Mouse (Mus musculus): ENCODE data around the gene Wdr31. TPM values are rescaled to one million over a fixed set of nuclear protein-coding genes. Genes with fewer than 3 reads are reported as not detected.
A peak's percentile ranks its signal among the peaks of the same experiment; 100 is the strongest.

Wdr31 gene
- polyA plus RNA-seq, 1 experiment from 2014 or later = 13.8 TPM

- Histone ChIP-seq H3K4me1 (replicated peaks; ENCODE audit: control insufficient read depth, insufficient read depth, low read length) (peaks cover 11% of the 10 kb centered on the region), H3K9ac (replicated peaks; ENCODE audit: low read depth, low read length) (no peak overlapping the region)
- 88% methylated on average over 3 of the region's 3 CpGs for WGBS
These were observed 44.8 kb upstream of the Wdr31 start for GRCm38 (mm10) chr4:62515490-62515889.

DNA sequence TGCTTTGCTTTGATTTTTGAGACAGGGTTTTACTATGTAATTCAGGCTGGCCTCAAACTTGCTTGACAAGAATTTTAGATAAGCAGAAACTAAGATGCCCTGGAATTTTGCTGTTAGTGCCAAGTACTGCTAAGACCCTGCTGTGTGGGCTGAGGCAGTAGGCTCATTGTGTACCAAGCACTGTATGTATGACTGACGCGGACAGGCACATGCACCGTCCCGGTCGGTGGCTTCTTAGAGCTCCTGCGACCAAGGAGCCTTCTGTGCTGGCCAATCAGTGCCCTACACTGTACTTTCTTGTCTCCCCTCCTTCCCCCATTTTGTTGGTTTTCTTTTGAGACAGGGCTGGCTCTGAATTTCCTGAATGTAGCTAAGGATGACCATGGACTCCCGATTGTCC lies 44.3 kb upstream of the Wdr31 start:
- no peak for ATAC-seq
- Histone ChIP-seq H3K27ac (ENCODE audit: low read length) (no peak overlapping the region), H3K9ac (replicated peaks; ENCODE audit: low read depth, low read length) (no peak overlapping the region), H3K9me3 (ENCODE audit: control insufficient read depth, low read length) (no peaks in the 10 kb centered on the region), H3K36me3 (ENCODE audit: control insufficient read depth, insufficient read depth) (peaks cover 16% of the 10 kb centered on the region), H3K4me2 (ENCODE audit: low read length) (no peak overlapping the region), H3K4me1 (replicated peaks; ENCODE audit: control insufficient read depth, insufficient read depth, low read length) (peaks cover 11% of the 10 kb centered on the region), H3K4me3 (replicated peaks; ENCODE audit: low read length) (no peak overlapping the region), H3K27me3 (replicated peaks; ENCODE audit: control insufficient read depth, insufficient read depth, low read length) (no peaks in the 10 kb centered on the region)
- 86% methylated on average over 7 of the region's 7 CpGs for WGBS

More at GRCm38 (mm10) chr4:62515490-62515889, 44.8 kb upstream of the Wdr31 start:
- no peaks in the 10 kb centered on the region for H3K9me3 ChIP-seq (ENCODE audit: control insufficient read depth, low read length)
- no peak overlapping the region for H3K27ac ChIP-seq (ENCODE audit: low read length)
- no peak for ATAC-seq
- H3K36me3 ChIP-seq (ENCODE audit: control insufficient read depth, insufficient read depth) = peaks cover 12% of the 10 kb centered on the region
- H3K4me3 ChIP-seq (replicated peaks; ENCODE audit: low read length) = no peak overlapping the region
- no peaks in the 10 kb centered on the region for H3K27me3 ChIP-seq (replicated peaks; ENCODE audit: control insufficient read depth, insufficient read depth, low read length)
- H3K4me2 ChIP-seq (ENCODE audit: low read length) = no peak overlapping the region

DNA sequence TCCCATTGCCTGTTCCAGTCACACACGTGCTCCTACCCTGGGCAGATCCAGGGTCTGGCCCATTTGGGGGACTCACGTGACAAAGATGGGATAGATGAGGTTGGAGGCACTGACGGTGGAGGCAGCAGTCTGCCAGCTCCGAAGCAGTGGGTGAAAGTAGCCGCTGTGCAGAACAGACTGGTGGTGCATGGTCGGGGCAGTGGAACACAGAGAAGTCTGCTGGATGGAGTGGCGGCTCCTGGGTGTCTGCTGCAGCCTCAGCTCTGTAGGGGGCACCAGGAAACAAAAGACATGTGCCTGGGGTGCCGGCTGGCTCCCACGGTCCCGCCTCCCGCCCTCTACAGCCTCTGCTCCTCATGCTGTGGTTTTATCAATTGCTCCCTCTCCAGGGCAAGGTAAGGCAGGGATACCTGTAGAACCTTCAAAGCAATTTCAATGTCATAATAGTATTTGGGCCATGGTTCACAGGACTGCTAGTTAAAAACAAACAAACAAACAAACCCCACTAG lies 43.4 kb upstream of the Wdr31 start:
- no peak overlapping the region for H3K27ac ChIP-seq (ENCODE audit: low read length)

GRCm38 (mm10) chr4:62509946-62510345 lies 39.2 kb upstream of the Wdr31 start:
- Histone ChIP-seq H3K9ac (replicated peaks; ENCODE audit: low read depth, low read length) (no peak overlapping the region), H3K36me3 (ENCODE audit: control insufficient read depth, insufficient read depth) (peaks cover 33% of the 10 kb centered on the region)
- no peak for ATAC-seq

More for the DNA sequence above, 43.4 kb upstream of the Wdr31 start:
- WGBS = 49% methylated on average over 11 of the region's 11 CpGs
- peaks cover 8% of the 10 kb centered on the region for H3K4me1 ChIP-seq (replicated peaks; ENCODE audit: control insufficient read depth, insufficient read depth, low read length)
- peaks cover 22% of the 10 kb centered on the region for H3K36me3 ChIP-seq (ENCODE audit: control insufficient read depth, insufficient read depth)
- ATAC-seq = no peak
- no peaks in the 10 kb centered on the region for H3K9me3 ChIP-seq (ENCODE audit: control insufficient read depth, low read length)
- H3K4me3 ChIP-seq (replicated peaks; ENCODE audit: low read length) = no peak overlapping the region
- no peak overlapping the region for H3K9ac ChIP-seq (replicated peaks; ENCODE audit: low read depth, low read length)
- no peak overlapping the region for H3K4me2 ChIP-seq (ENCODE audit: low read length)
- no peaks in the 10 kb centered on the region for H3K27me3 ChIP-seq (replicated peaks; ENCODE audit: control insufficient read depth, insufficient read depth, low read length)

GRCm38 (mm10) chr4:62508839-62509238 lies 38.1 kb upstream of the Wdr31 start:
- Histone ChIP-seq H3K9me3 (ENCODE audit: control insufficient read depth, low read length) (no peaks in the 10 kb centered on the region), H3K9ac (replicated peaks; ENCODE audit: low read depth, low read length) (no peak overlapping the region), H3K4me2 (ENCODE audit: low read length) (no peak overlapping the region), H3K4me3 (replicated peaks; ENCODE audit: low read length) (no peak overlapping the region), H3K4me1 (replicated peaks; ENCODE audit: control insufficient read depth, insufficient read depth, low read length) (no peaks in the 10 kb centered on the region), H3K36me3 (ENCODE audit: control insufficient read depth, insufficient read depth) (peaks cover 33% of the 10 kb centered on the region), H3K27ac (ENCODE audit: low read length) (no peak overlapping the region), H3K27me3 (replicated peaks; ENCODE audit: control insufficient read depth, insufficient read depth, low read length) (no peaks in the 10 kb centered on the region)
- ATAC-seq = no peak
- 91% methylated on average over 5 of the region's 5 CpGs for WGBS

More at GRCm38 (mm10) chr4:62509946-62510345, 39.2 kb upstream of the Wdr31 start:
- Histone ChIP-seq H3K27me3 (replicated peaks; ENCODE audit: control insufficient read depth, insufficient read depth, low read length) (no peaks in the 10 kb centered on the region), H3K4me1 (replicated peaks; ENCODE audit: control insufficient read depth, insufficient read depth, low read length) (no peaks in the 10 kb centered on the region), H3K4me2 (ENCODE audit: low read length) (no peak overlapping the region), H3K27ac (ENCODE audit: low read length) (no peak overlapping the region), H3K4me3 (replicated peaks; ENCODE audit: low read length) (no peak overlapping the region), H3K9me3 (ENCODE audit: control insufficient read depth, low read length) (no peaks in the 10 kb centered on the region)
- 93% methylated on average over 11 of the region's 11 CpGs for WGBS

DNA sequence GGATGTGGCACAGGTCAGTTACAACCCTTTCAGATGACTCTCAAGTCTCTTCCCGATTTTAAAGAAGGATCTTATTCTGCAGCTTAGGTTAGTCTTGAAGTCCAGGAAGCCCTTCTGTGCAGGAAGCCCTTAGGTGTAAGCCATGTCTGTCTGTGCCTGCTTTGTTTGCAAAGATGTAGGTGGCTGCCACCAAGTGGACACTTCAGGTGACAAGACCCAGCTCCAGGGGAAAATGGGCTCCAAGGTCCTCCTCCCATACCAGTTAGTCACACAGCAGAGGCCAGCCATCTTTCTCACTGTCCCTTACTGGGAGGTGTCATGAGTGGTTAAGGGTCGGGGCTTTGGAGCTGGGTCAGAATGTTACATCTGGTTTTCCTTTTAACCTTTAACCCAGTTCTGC lies 36.1 kb upstream of the Wdr31 start:
- ATAC-seq = no peak
- WGBS = 88% methylated on average over 2 of the region's 2 CpGs
- Histone ChIP-seq H3K4me3 (replicated peaks; ENCODE audit: low read length) (no peak overlapping the region), H3K27ac (ENCODE audit: low read length) (no peak overlapping the region), H3K4me1 (replicated peaks; ENCODE audit: control insufficient read depth, insufficient read depth, low read length) (no peaks in the 10 kb centered on the region), H3K4me2 (ENCODE audit: low read length) (no peak overlapping the region), H3K36me3 (ENCODE audit: control insufficient read depth, insufficient read depth) (peaks cover 24% of the 10 kb centered on the region), H3K9ac (replicated peaks; ENCODE audit: low read depth, low read length) (no peak overlapping the region), H3K9me3 (ENCODE audit: control insufficient read depth, low read length) (no peaks in the 10 kb centered on the region), H3K27me3 (replicated peaks; ENCODE audit: control insufficient read depth, insufficient read depth, low read length) (no peaks in the 10 kb centered on the region)

GRCm38 (mm10) chr4:62505991-62506390 lies 35.3 kb upstream of the Wdr31 start:
- H3K9me3 ChIP-seq (ENCODE audit: control insufficient read depth, low read length) = no peaks in the 10 kb centered on the region
- H3K4me2 ChIP-seq (ENCODE audit: low read length) = no peak overlapping the region
- peaks cover 21% of the 10 kb centered on the region for H3K36me3 ChIP-seq (ENCODE audit: control insufficient read depth, insufficient read depth)
- H3K27me3 ChIP-seq (replicated peaks; ENCODE audit: control insufficient read depth, insufficient read depth, low read length) = no peaks in the 10 kb centered on the region
- H3K4me1 ChIP-seq (replicated peaks; ENCODE audit: control insufficient read depth, insufficient read depth, low read length) = peaks cover 6% of the 10 kb centered on the region
- H3K4me3 ChIP-seq (replicated peaks; ENCODE audit: low read length) = no peak overlapping the region
- H3K27ac ChIP-seq (ENCODE audit: low read length) = no peak overlapping the region
- ATAC-seq = no peak
- 88% methylated on average over 3 of the region's 3 CpGs for WGBS
- no peak overlapping the region for H3K9ac ChIP-seq (replicated peaks; ENCODE audit: low read depth, low read length)

DNA sequence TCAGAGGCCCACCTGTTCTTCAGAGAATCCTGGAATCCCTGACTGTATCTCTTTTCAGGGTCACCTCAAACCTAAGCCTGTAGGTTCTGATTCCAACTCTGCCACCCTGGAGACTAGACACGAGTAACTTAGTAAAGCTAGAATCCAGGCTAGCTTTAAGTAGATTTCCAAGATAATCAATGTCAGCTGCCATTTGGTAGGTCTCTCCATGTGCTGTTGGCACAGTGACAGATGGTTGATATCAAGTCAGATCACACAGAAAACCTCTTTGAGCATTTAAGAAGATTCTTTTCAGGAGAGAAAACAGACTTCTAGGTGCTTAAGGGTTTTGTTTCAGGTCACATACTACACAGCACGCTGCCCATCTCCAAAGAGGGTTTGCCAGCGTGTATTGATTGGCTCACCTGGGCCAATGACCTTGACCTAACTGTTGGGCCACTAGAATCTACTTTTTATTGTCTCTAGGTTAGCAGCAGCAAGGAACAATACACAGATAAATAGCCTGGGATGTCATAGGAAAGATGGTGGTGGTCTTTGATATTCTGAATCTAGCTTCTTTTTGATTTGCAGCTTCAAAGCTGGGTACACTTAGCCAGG lies 32.8 kb upstream of the Wdr31 start, which contains the start of gene Hdhd3:
TSS of gene Hdhd3 (minus strand) at position 94 of the 597 bp plus-strand sequence.
- no peaks in the 10 kb centered on the region for H3K27me3 ChIP-seq (replicated peaks; ENCODE audit: control insufficient read depth, insufficient read depth, low read length)
- ATAC-seq = no peak
- WGBS = 87% methylated on average over 3 of the region's 3 CpGs
- peak within 1 kb of the TSS; percentile 54 for H3K4me2 ChIP-seq (ENCODE audit: low read length)
- peak within 1 kb of the TSS; percentile 84 for H3K4me3 ChIP-seq (replicated peaks; ENCODE audit: low read length)
- peak within 1 kb of the TSS; percentile 81 for H3K9ac ChIP-seq (replicated peaks; ENCODE audit: low read depth, low read length)
- no peaks in the 10 kb centered on the region for H3K9me3 ChIP-seq (ENCODE audit: control insufficient read depth, low read length)
- peaks cover 7% of the 10 kb centered on the region; the same call in 1 of the 2 replicates for H3K36me3 ChIP-seq (ENCODE audit: control insufficient read depth, insufficient read depth)
- H3K4me1 ChIP-seq (replicated peaks; ENCODE audit: control insufficient read depth, insufficient read depth, low read length) = peaks cover 6% of the 10 kb centered on the region
- H3K27ac ChIP-seq (ENCODE audit: low read length) = no peak within 1 kb of the TSS

DNA sequence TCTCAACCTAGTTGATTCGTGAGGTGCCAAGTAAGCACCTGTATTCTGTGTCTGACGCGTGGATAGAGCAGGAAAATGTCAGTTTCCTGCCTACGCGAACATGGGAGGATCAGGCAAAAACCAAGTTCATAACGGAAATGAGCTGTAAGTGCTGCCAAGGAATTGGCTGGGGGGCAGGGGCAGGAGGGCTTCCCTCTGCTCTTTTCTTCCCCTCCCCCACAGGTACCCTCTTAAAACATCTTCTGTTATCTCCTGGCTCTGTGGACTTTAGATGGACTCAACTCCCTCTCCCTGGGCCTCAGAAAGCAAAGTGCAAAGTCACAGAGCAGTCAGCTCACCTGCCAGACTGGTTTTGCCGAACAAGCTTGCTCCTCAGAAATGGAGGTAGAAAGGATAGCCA lies 32.3 kb upstream of the Wdr31 start:
- Histone ChIP-seq H3K9ac (replicated peaks; ENCODE audit: low read depth, low read length) (no peak overlapping the region), H3K36me3 (ENCODE audit: control insufficient read depth, insufficient read depth) (0 out of 2 replicates have a peak, but pooled peaks cover 6% of the 10 kb centered on the region), H3K27ac (ENCODE audit: low read length) (no peak overlapping the region), H3K4me2 (ENCODE audit: low read length) (no peak overlapping the region), H3K4me3 (replicated peaks; ENCODE audit: low read length) (no peak overlapping the region), H3K27me3 (replicated peaks; ENCODE audit: control insufficient read depth, insufficient read depth, low read length) (no peaks in the 10 kb centered on the region), H3K4me1 (replicated peaks; ENCODE audit: control insufficient read depth, insufficient read depth, low read length) (peaks cover 6% of the 10 kb centered on the region), H3K9me3 (ENCODE audit: control insufficient read depth, low read length) (no peaks in the 10 kb centered on the region)
- 81% methylated on average over 7 of the region's 7 CpGs for WGBS
- no peak for ATAC-seq
